Mouse (Mus musculus): ENCODE results near the gene Mup10. TPM values are rescaled to one million over a fixed set of nuclear protein-coding genes. Genes with fewer than 3 reads are reported as not detected.
"Not testable (repeated sequence)": the region's sequence is repeated elsewhere in the genome, so short reads cannot be mapped to it uniquely, and the experiment has no call there.

The Mup10 gene
- not detected for total RNA-seq (2021)

- not testable (repeated sequence) for DNase-seq (ENCODE audit: extremely low spot score in 1 of 2, low spot score in 1 of 2)
These were observed at the start of gene Mup10 for GRCm38 (mm10) chr4:60582099-60582498. TSS of gene Mup10 (minus strand) at chr4:60582199.

Other genes with a start within 250 kb of the Mup10 start
- not detected for gene Mup9, start 160.2 kb downstream of the Mup10 start, total RNA-seq (2021)
- not detected for gene Mup1, start 80.2 kb downstream of the Mup10 start, total RNA-seq (2021)
- not detected for gene Mup11, start 80.2 kb upstream of the Mup10 start, total RNA-seq (2021)
- not detected for gene Mup12, start 159.1 kb upstream of the Mup10 start, total RNA-seq (2021)
- gene Mup22, start 239.3 kb upstream of the Mup10 start, total RNA-seq (2021): not detected